Mouse (Mus musculus): ENCODE results near the gene Irgm1. TPM values are rescaled to one million over a fixed set of nuclear protein-coding genes. Genes with fewer than 3 reads are reported as not detected.
A peak's percentile ranks its signal among the peaks of the same experiment; 100 is the strongest.
"Not testable (repeated sequence)": the region's sequence is repeated elsewhere in the genome, so short reads cannot be mapped to it uniquely, and the experiment has no call there.

The Irgm1 gene
- polyA plus RNA-seq, 1 experiment from 2014 or later = 8.4 TPM

DNA sequence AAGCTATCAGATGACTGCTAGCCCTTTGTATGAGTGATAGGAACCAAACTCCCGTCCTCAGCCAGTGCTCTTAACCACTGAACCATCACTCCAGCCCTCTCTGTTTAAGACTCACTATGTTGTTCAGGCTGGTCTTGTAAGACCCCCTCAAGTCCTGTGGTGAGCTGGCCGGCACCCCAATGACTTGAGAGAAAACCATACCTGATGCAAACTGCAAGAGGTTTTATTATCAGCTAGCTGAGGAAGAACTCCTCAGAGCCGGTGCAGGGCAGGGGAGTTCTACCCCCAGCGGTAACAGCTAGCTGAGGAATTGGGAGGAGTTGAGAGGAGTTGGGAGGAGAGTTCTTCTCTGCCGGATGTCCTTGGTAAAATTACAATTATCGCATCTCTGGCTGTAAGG is 43.6 kb downstream of the Irgm1 start:
- no peak for ATAC-seq (ENCODE audit: extremely low read depth, insufficient number of reproducible peaks, low FRiP score, low TSS enrichment)
- WGBS = 73% methylated on average over 6 of the region's 6 CpGs

DNA sequence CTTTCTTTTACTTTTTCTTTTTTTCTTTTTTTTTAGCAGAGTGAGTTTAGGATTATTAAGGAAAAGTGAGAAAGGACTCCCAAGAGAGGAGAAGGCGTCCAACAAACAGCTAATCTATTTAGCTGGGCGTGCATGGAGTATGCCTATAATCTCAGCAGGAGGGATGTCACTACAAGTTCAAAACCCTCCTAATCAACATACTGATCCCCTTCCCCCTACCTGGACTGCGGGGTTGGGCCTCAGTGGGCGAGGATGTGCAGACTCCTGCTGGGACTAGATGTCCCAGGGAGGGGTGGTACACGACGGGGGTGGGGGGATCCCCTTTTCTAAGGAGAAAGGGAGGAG is 44.8 kb downstream of the Irgm1 start:
- Histone ChIP-seq H3K4me3 (peak overlapping the region; percentile 56), H3K4me2 (peak overlapping the region; percentile 71), H3K9me3 (no peaks in the 10 kb centered on the region; the same call in 1 of the 2 replicates), H3K9ac (peak overlapping the region; percentile 76), H3K4me1 (peaks cover 31% of the 10 kb centered on the region), H3K36me3 (no peaks in the 10 kb centered on the region), H3K27ac (replicated peaks) (peak overlapping the region; percentile 70), H3K27me3 (replicated peaks) (peaks cover 10% of the 10 kb centered on the region; the same call in 1 of the 2 replicates)
- peak; percentile 42; the same call in 1 of the 2 replicates for ATAC-seq (ENCODE audit: extremely low read depth, insufficient number of reproducible peaks, low FRiP score, low TSS enrichment)
- under 1% methylated on average over 6 of the region's 6 CpGs for WGBS

More for the DNA sequence above, 43.6 kb downstream of the Irgm1 start:
- peaks cover 10% of the 10 kb centered on the region; the same call in 1 of the 2 replicates for H3K27me3 ChIP-seq (replicated peaks)
- H3K36me3 ChIP-seq = no peaks in the 10 kb centered on the region
- no peaks in the 10 kb centered on the region; the same call in 1 of the 2 replicates for H3K9me3 ChIP-seq
- H3K27ac ChIP-seq (replicated peaks) = no peak overlapping the region
- H3K9ac ChIP-seq = no peak overlapping the region
- H3K4me1 ChIP-seq = peaks cover 31% of the 10 kb centered on the region
- H3K4me3 ChIP-seq = no peak overlapping the region
- no peak overlapping the region for H3K4me2 ChIP-seq

DNA sequence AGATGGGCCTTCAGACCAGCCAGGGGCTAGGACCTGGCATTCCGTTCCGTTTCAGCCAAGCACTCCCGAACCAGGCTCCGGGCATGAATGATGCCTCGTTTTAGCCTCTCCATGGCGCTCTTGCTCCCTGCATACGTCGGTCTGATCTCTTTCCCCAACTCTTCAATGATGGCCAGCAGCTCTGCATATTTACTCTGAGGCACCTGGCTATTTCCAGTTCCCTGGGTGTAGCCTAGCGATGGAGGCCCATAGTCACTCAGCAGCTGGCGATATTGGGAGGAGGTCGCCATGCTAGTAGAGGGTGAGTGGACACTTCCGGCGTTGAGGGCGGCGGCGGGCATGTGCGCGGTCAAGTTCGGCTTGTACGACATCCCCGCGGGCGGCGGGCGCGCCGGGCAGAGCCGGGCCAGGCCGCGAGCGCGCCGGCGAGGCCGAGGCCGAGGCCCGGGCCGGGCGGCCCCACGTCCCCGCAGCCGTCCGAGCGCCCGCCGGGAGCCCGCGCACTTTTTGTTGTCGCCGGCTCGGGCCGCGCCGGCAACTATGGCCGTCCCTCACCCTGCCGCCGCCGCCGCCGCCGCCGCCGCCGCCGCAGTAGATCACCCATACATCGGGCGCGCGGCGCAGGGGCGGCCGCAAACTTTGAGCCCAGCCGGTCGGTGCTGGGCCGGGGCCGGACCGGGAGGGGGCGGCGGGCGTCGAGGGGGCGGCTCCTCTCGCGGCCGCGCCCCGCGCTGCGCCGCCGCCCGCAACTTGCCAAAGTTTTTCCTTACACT is 45.3 kb downstream of the Irgm1 start, which contains the start of the genes Trim7 and Gm12184:
Trim7 (plus strand) TSS at position 162 of the 773 bp plus-strand sequence.
Gm12184 (minus strand) TSS at position 677 of the 773 bp plus-strand sequence.
- peak within 1 kb of the TSS; percentile 76 for H3K9ac ChIP-seq
- H3K36me3 ChIP-seq = not testable (repeated sequence)
- WGBS = under 1% methylated on average over 46 of the region's 92 CpGs

DNA sequence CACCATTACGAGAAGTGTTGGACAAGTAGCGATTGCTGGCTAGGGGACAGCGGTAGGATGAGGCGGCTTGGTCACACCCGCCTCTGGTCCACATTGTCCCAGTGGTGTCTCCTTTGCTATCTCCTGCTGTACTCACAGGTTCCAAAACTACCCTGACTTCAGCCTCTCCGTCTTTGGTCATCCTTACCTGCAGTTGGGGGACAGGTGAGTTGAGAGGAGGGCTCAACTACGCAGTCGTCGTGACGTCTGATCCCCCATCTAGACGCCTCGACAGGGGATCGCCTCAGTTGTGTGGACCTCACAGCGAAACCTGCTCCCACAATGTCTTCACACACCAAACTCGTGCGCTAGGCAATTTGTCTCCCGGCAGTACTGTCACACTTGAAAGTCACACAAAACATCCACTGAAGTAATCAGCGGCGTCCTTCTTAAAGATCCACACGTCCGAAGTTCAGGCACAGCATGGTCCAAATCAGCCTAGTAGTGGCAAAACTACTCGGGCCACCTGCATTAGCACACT is 47.1 kb downstream of the Irgm1 start:
- 6% methylated on average over 22 of the region's 22 CpGs for WGBS
- peak overlapping the region; percentile 72 for H3K9ac ChIP-seq
- ATAC-seq (ENCODE audit: extremely low read depth, insufficient number of reproducible peaks, low FRiP score, low TSS enrichment) = no peak
- H3K4me1 ChIP-seq = peaks cover 20% of the 10 kb centered on the region
- peaks cover 10% of the 10 kb centered on the region; the same call in 1 of the 2 replicates for H3K27me3 ChIP-seq (replicated peaks)
- no peaks in the 10 kb centered on the region; the same call in 1 of the 2 replicates for H3K9me3 ChIP-seq
- H3K27ac ChIP-seq (replicated peaks) = no peak overlapping the region
- peak overlapping the region; percentile 88 for H3K4me2 ChIP-seq
- H3K36me3 ChIP-seq = no peaks in the 10 kb centered on the region
- peak overlapping the region; percentile 54 for H3K4me3 ChIP-seq

More for the DNA sequence above, 45.3 kb downstream of the Irgm1 start, which contains the start of the genes Trim7 and Gm12184:
- ATAC-seq (ENCODE audit: extremely low read depth, insufficient number of reproducible peaks, low FRiP score, low TSS enrichment) = peak; percentile 75
- H3K4me2 ChIP-seq = peak within 1 kb of the TSS; percentile 71
- peaks cover 31% of the 10 kb centered on the region for H3K4me1 ChIP-seq
- peak within 1 kb of the TSS; percentile 56 for H3K4me3 ChIP-seq
- H3K27ac ChIP-seq (replicated peaks) = peak within 1 kb of the TSS; percentile 70
- not testable (repeated sequence) for H3K9me3 ChIP-seq
- peaks cover 10% of the 10 kb centered on the region; the same call in 1 of the 2 replicates for H3K27me3 ChIP-seq (replicated peaks)

DNA sequence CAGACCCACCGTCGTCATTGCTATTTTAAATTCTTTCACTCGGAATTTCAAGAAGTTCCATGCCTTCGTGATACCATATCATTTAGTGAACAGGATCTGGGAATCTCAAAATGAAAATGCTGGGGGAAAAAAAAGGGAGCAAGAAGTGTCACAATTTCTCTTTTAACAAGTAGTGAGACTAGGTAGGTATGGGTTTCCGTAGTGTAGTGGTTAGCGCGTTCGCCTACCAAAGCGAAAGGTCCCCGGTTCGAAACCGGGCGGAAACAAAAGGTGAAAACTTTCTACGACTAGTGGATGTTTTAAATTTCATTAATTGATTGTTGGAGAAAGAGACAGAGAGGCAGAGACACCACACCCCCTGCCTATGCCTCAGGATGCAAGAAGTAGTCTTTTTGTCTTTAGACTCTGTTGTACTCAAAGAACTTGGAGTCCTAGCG is 47.9 kb downstream of the Irgm1 start:
- Histone ChIP-seq H3K4me2 (peak overlapping the region; percentile 88), H3K4me3 (peak overlapping the region; percentile 54), H3K36me3 (no peaks in the 10 kb centered on the region), H3K27me3 (replicated peaks) (peaks cover 10% of the 10 kb centered on the region; the same call in 1 of the 2 replicates), H3K27ac (replicated peaks) (no peak overlapping the region), H3K9ac (peak overlapping the region; percentile 72), H3K4me1 (peaks cover 20% of the 10 kb centered on the region), H3K9me3 (no peaks in the 10 kb centered on the region; the same call in 1 of the 2 replicates)
- WGBS = under 1% methylated on average over 15 of the region's 15 CpGs
- no peak for ATAC-seq (ENCODE audit: extremely low read depth, insufficient number of reproducible peaks, low FRiP score, low TSS enrichment)

DNA sequence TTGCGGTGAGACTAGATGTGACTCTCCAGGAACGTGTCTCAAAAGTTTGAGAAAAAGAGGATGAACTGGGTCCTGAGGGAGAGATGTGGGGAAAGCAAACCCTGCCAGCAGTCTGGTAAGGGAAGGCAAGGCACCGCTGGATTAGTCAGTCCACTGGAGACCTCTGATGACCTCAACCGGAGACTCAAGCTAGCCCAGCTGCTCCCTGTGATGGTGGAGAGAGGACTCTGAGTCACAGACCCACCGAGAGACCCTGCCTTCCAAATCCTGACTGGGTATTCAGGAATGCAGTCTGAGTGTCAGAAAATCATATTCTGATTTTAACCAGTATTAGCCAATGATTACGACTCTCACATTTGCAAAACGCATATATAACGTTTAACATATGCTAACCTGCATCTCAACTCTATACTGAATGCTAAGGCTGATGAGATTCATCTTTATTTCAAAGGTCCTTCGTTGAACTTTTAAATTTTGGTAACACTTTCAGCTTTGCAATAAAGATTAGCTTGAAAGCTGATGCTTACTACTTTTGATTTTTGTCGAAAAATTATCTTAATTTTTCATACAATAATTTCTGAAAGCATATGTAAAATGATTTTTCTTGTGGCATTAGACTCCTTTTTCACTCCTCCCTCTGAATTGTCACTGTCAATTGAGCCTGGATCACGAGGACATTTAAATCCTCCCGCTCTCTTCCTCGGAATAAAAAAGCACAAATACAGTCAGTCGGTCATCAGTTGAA is 48.5 kb downstream of the Irgm1 start:
- H3K9ac ChIP-seq = peak overlapping the region; percentile 37; the same call in 1 of the 2 replicates

DNA sequence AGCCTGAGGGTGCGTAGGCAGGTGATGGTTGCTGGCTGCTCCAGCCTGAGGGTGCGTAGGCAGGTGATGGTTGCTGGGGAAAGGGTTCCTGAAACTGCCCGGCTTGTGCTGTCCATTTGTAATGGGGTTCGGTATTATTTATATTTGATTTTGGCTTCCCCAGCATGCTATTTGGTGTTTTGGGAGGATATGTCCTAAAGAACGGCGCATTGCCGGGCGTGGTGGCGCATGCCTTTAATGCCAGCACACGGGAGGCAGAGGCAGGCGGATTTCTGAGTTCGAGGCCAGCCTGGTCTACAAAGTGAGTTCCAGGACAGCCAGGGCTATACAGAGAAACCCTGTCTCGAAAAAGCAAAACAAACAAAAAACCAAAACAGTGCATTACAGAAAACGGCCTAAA is 50.2 kb downstream of the Irgm1 start:
- H3K36me3 ChIP-seq; H3K4me3 ChIP-seq; ATAC-seq (ENCODE audit: extremely low read depth, insufficient number of reproducible peaks, low FRiP score, low TSS enrichment); H3K9me3 ChIP-seq; H3K9ac ChIP-seq; H3K4me2 ChIP-seq; H3K27ac ChIP-seq (replicated peaks): not testable (repeated sequence)
- Histone ChIP-seq H3K4me1 (peaks cover 16% of the 10 kb centered on the region), H3K27me3 (replicated peaks) (peaks cover 10% of the 10 kb centered on the region; the same call in 1 of the 2 replicates)
- WGBS = 74% methylated on average over 14 of the region's 14 CpGs

More for the DNA sequence above, 48.5 kb downstream of the Irgm1 start:
- no peaks in the 10 kb centered on the region for H3K36me3 ChIP-seq
- H3K27ac ChIP-seq (replicated peaks) = no peak overlapping the region
- ATAC-seq (ENCODE audit: extremely low read depth, insufficient number of reproducible peaks, low FRiP score, low TSS enrichment) = no peak
- H3K4me1 ChIP-seq = peaks cover 23% of the 10 kb centered on the region
- peak overlapping the region; percentile 88 for H3K4me2 ChIP-seq
- H3K9me3 ChIP-seq = no peaks in the 10 kb centered on the region; the same call in 1 of the 2 replicates
- H3K27me3 ChIP-seq (replicated peaks) = peaks cover 10% of the 10 kb centered on the region; the same call in 1 of the 2 replicates
- 34% methylated on average over 14 of the region's 14 CpGs for WGBS
- H3K4me3 ChIP-seq = peak overlapping the region; percentile 54

DNA sequence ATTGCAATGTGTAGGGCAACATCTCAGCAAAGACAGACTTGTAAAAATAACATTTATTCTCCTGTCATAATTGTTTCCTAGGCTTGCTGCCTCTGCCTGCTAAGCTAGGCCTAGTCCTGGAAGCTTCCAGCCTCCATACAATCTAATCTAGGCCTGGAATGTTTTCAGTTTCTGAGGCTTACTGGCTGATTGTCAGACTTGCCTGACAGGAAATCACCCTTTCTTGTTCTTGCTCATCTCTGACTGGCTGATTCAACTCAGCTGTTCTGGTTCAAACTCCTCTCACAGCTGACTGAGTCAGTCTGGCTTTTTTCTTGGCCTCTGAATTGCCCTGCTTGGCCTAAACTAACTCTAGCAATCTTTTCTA is 51.2 kb downstream of the Irgm1 start:
- Histone ChIP-seq H3K36me3 (peaks cover 6% of the 10 kb centered on the region), H3K27ac (replicated peaks) (peak overlapping the region; percentile 55), H3K4me3 (no peak overlapping the region), H3K4me2 (no peak overlapping the region), H3K9ac (no peak overlapping the region), H3K4me1 (peaks cover 26% of the 10 kb centered on the region), H3K9me3 (no peaks in the 10 kb centered on the region), H3K27me3 (replicated peaks) (peaks cover 10% of the 10 kb centered on the region; the same call in 1 of the 2 replicates)
- no peak for ATAC-seq (ENCODE audit: extremely low read depth, insufficient number of reproducible peaks, low FRiP score, low TSS enrichment)

DNA sequence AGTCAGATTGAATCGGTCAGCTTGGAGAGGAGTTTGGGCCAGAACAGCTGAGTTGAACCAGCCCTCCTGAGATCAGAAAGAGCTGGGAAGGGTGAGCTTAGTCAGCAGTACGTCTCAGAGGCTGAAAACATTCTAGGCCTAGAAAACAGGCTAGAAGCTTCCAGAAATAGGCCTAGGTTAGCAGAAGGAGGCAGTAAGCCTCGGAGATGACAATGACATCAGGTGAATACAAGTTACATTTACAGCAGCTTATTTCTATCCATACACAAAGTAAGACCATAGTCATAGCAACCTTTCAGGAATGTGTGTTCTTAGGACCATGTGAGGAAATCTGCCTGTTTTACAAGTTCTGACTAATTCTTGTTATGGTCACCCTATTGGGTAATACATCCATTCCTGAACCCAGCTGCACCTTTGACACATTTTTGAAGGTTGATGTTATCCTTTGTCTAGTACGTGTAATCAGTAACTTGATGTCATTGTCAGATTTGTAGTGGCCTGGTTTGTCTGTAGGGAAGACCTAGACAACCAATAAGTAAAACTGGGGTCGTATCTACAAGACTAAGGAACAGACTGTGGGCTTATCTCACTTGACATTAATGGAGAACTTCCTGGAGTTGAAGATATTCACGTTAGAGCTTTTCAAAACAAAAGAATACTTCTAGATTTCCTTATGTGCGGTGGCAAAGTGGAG is 51.7 kb downstream of the Irgm1 start:
- Histone ChIP-seq H3K4me1 (peaks cover 31% of the 10 kb centered on the region), H3K9me3 (no peaks in the 10 kb centered on the region), H3K9ac (no peak overlapping the region), H3K4me3 (no peak overlapping the region), H3K27me3 (replicated peaks) (peaks cover 7% of the 10 kb centered on the region; the same call in 1 of the 2 replicates), H3K4me2 (no peak overlapping the region), H3K27ac (replicated peaks) (peak overlapping the region; percentile 55), H3K36me3 (peaks cover 11% of the 10 kb centered on the region)
- 57% methylated on average over 7 of the region's 7 CpGs for WGBS
- ATAC-seq (ENCODE audit: extremely low read depth, insufficient number of reproducible peaks, low FRiP score, low TSS enrichment) = no peak

DNA sequence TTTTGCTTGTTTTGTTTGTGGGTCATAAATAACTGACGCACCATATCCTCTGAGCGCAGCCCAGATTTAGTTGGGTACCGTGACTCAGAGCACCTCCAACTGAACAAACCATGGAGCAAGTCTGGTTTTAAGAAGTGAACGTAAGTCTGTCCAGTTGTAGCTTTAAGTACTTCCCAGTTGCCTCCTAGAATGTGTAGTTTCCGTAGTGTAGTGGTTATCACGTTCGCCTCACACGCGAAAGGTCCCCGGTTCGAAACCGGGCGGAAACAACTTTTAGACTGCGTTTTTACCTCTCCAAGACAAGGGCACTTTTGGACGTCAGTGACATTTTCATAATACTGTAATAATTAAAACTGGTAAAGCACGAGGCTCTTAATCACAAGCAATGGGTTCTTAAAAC is 53.1 kb downstream of the Irgm1 start:
- Histone ChIP-seq H3K9me3 (no peaks in the 10 kb centered on the region), H3K27me3 (replicated peaks) (no peaks in the 10 kb centered on the region), H3K9ac (peak overlapping the region; percentile 96), H3K4me3 (peak overlapping the region; percentile 80), H3K36me3 (peaks cover 24% of the 10 kb centered on the region), H3K4me2 (peak overlapping the region; percentile 94), H3K4me1 (peaks cover 28% of the 10 kb centered on the region), H3K27ac (replicated peaks) (peak overlapping the region; percentile 99)
- WGBS = under 1% methylated on average over 16 of the region's 16 CpGs
- no peak for ATAC-seq (ENCODE audit: extremely low read depth, insufficient number of reproducible peaks, low FRiP score, low TSS enrichment)

All from heart, embryonic 13.5 days (tissue).